Mouse (Mus musculus) neural tube, embryonic 15.5 days (tissue): ENCODE results near the gene Chrnd. TPM values are rescaled to one million over a fixed set of nuclear protein-coding genes. Genes with fewer than 3 reads are reported as not detected.

ENCODE experiments used
- ATAC-seq: fragments of 200-750 bp; cut with Nextera tagmentation; 2 replicates; pipeline ENCODE4 v1.8.0; 2017; ENCODE audit warnings: mild to moderate bottlenecking, moderate TSS enrichment, moderate library complexity; ENCODE audit not compliant: low FRiP score
- H3K27ac ChIP-seq: fragments of 300-500 bp; sonication (generic); replicated peaks from 2 replicates; pipeline ENCODE4 v1.5.1; 2015; ENCODE audit warnings: mild to moderate bottlenecking, inconsistent platforms
- H3K27me3 ChIP-seq: fragments of 300-500 bp; sonication (generic); replicated peaks from 2 replicates; pipeline ENCODE4 v1.6.1; 2015; ENCODE audit warnings: inconsistent platforms
- H3K36me3 ChIP-seq: fragments of 300-500 bp; sonication (generic); 2 replicates; pipeline ENCODE4 v1.6.1; 2015; ENCODE audit warnings: inconsistent platforms
- H3K4me1 ChIP-seq: fragments of 300-500 bp; sonication (generic); 2 replicates; pipeline ENCODE4 v1.6.1; 2015; ENCODE audit warnings: inconsistent platforms
- H3K4me2 ChIP-seq: fragments of 300-500 bp; sonication (generic); 2 replicates; pipeline ENCODE4 v1.6.1; 2015; ENCODE audit warnings: inconsistent platforms, mild to moderate bottlenecking, moderate library complexity
- H3K4me3 ChIP-seq: fragments of 300-500 bp; sonication (generic); replicated peaks from 2 replicates; pipeline ENCODE4 v1.5.1; 2015; ENCODE audit warnings: mild to moderate bottlenecking, inconsistent platforms
- H3K9ac ChIP-seq: fragments of 300-500 bp; sonication (generic); replicated peaks from 2 replicates; pipeline ENCODE4 v1.6.1; 2015; ENCODE audit warnings: mild to moderate bottlenecking, inconsistent platforms
- H3K9me3 ChIP-seq: fragments of 300-500 bp; sonication (generic); replicated peaks from 2 replicates; pipeline ENCODE4 v1.6.1; 2016; ENCODE audit warnings: inconsistent platforms
- WGBS: fragments of 180-500 bp; shearing (Covaris S2); methylation state at CpG from one replicate; pipeline ENCODE4 v1.1.7; 2015; ENCODE audit warnings: mixed read lengths; 5-methylcytosine and 5-hydroxymethylcytosine counted together
- polyA plus RNA-seq: library from polyadenylated mRNA; unstranded; fragments of >200 nt; fragmentation: Nextera tagmentation; extraction: Ambion mirVana; gene quantifications from 2 replicates; pipeline ENCODE4 v1.2.1, GENCODE M21; 2015

The Chrnd gene
- polyA plus RNA-seq, 1 experiment from 2014 or later: 0.37 TPM

GRCm38 (mm10) chr1:87245929-87246815, 55.8 kb downstream of the Chrnd start:
- Histone ChIP-seq H3K4me1 (peaks cover 3% of the 10 kb centered on the region; the same call in 1 of the 2 replicates), H3K4me3 (peak overlapping the region; percentile 19), H3K9ac (no peak overlapping the region), H3K27ac (no peak overlapping the region), H3K36me3 (no peaks in the 10 kb centered on the region), H3K9me3 (no peaks in the 10 kb centered on the region), H3K4me2 (peak overlapping the region; percentile 44), H3K27me3 (no peaks in the 10 kb centered on the region)
- 26% methylated on average over 22 of the region's 22 CpGs for WGBS
- ATAC-seq: peak; percentile 88

Other genes with a start within 250 kb of the Chrnd start
- gene Alppl2, start 100.7 kb upstream of the Chrnd start, polyA plus RNA-seq: not detected in 2 replicates
- gene Alpi, start 89.0 kb upstream of the Chrnd start, polyA plus RNA-seq: 0.72 TPM in 1 of 2 replicates, not detected in the other
- not detected in 2 replicates for gene Akp3, start 65.6 kb upstream of the Chrnd start, polyA plus RNA-seq
- 71.9 and 84.7 TPM in 2 replicates for gene Ecel1, start 34.1 kb upstream of the Chrnd start, polyA plus RNA-seq
- gene Prss56, start 7.3 kb upstream of the Chrnd start, polyA plus RNA-seq: 4.0 and 5.3 TPM in 2 replicates
- gene Chrng, start 14.1 kb downstream of the Chrnd start, polyA plus RNA-seq: 1.2 and 1.5 TPM in 2 replicates
- gene Eif4e2, start 23.3 kb downstream of the Chrnd start, polyA plus RNA-seq: 93.4 and 101 TPM in 2 replicates
- gene Efhd1, start 73.8 kb downstream of the Chrnd start, polyA plus RNA-seq: 1.2 and 2.3 TPM in 2 replicates
- gene Gigyf2, start 136.4 kb downstream of the Chrnd start, polyA plus RNA-seq: 61.7 and 63.0 TPM in 2 replicates
- gene Kcnj13, start 204.1 kb downstream of the Chrnd start, polyA plus RNA-seq: 0.92 and 1.1 TPM in 2 replicates